Mouse (Mus musculus): ENCODE results near the gene She.

The She gene

GRCm38 (mm10) chr3:89887582-89888230 is 56.5 kb downstream of the She start:
- no peak for DNase-seq

DNA sequence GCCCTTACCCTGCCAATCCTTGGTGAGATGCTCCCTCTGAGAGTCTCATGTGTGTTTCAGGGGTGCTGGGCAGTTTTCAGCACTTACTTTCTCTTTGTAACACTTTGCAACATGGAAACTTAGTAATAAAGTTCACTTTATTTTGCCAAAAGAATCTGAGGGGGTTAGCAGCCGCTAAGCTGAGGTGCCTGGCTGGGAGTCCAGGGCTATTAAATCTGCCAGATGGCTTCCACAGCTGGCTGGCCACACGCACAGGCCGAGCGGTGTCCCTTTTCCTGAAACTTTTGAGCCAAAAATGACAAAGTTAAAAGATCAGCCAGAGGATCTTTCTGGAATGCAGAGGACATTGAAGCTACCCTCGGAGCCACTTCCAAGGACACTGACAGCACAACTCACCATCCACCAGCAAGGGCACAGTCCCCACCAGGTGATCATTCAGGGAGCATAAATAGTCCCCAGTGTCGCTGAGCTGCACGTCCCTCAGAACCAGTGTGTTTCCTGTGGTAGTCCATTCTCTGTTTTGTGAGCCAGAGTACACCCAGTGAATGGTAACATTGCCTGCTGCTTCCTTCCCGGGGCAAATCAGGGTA is 58.8 kb downstream of the She start:
- DNase-seq = no peak

- no peak for DNase-seq
Observed at GRCm38 (mm10) chr3:89891696-89892095, 60.5 kb downstream of the She start.

DNA sequence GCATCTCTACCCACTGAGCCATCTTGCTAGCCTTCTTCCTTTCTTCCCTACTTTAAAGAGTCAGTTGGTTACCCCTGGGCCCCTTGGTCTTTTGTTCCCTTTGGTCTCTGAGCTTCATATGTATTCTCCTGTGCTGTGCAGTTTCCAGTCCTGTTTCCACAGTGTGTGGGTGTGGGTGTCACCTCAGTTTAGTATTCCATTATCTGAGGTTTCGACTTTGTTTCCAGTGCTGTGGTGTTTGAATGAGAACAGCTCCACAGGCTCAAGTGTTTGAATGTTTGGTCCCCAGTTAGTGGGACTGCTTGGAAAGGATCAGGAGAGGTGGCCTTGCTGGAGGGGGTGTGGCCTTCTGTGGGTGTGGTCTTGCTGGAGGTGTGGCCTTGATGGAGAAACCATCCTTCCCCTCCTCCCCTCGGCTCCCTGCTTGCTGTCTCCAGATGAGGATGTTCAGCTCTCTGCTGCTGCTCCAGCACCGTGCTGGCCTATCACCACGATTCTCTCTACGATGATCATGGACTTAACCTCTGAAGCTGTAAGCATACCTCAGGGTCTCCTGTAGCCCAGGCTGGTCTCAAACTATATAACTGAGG is 61.4 kb downstream of the She start:
- DNase-seq = no peak

DNA sequence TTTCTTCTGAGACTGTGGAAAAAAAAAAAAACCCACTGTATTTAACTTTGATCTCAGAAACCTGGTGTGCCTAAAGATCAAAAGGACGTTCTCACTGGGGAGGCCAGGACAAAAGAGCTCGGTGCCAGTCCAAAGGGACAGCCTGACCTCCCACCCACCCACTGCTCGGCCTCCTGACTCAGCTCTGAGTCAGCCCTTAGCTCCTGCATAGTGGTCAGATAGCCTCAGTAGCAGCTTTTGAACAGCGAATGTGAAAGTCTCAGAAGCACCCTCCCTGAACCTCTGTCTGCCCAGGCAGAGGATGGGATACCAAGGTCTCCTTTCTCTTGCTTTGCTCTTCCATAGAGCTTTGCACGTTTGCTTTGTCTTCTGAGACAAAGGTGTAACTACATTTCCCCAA is 65.4 kb downstream of the She start:
- DNase-seq = no peak

DNA sequence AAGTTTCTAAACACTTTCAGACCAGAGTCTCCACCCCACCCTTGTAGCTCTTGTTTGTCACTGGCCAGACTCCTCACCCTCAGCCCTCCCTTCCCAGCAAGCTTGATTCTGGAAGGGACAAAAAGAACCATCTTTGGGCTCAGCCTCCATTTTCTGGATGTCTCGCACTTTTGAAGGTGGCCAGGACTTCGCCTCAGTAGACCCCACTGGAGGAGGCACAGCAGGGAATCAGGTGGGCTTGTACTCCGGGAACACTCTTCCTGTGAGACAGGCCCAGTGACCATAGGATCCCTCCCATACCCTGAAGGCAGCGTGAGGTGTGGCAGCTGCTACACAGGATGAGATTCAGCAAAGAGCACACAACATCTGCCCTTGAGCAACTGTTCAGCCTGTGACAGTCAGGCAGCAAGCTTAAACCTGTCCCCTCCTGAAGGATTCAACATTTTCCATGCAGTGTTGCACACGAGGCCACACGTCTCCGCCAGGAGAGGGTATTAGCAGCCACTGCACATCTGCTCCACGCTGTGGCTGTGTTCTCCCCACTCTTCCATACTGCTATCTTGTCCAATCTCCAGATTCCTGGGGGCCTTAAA is 66.1 kb downstream of the She start:
- DNase-seq = peak; percentile 42

DNA sequence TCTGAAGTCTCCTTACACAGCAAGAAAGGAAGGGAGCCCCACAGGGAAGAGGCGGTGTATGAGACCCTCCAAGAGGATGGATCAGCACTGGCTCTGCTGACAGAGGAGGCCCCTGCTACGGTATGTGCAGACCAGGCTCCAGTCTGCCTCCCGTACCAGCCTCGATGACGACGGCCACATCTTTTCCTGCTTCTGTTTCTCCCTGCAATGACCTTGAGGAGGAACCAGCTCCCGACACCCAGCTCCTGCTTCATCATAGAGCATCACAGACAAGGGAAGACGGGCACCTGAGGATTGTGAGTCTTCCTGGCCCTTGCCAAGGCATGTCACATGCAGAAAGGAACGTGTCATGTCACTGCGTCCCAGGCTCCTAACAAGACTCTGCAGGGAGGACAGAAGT is 66.8 kb downstream of the She start:
- DNase-seq = no peak

DNA sequence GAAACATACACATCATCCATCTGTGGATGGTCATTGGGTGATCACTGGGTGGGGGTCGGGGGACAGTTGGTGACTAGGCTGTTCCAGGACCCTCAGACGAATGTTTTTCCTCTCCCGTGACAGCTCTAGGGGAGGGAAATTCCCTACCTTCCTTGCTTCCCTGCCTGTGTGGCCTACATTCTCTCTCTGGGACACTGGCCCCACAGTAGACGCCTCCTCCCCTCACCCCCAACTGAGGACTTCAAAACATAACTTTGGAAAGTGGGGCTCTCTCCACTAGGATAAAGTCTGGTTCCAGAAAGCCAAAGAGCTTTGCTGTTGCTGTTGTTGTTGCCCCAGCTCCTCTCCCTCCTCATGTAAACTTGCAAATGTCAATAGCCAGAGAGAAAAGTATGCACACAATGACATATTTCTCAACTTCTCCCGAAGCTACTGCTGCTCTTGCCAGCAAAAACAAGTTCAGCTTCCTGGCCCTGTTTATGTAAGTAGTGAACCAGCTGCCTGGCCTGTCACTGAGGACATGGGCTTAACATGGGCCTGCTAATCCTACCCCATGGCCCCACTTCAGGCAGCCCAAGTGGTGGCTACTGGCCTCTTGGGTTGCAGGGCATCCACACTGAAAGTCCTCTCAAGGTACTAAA is 67.8 kb downstream of the She start:
- no peak for DNase-seq

- DNase-seq = no peak
Observed at GRCm38 (mm10) chr3:89899511-89899908, 68.3 kb downstream of the She start.

DNA sequence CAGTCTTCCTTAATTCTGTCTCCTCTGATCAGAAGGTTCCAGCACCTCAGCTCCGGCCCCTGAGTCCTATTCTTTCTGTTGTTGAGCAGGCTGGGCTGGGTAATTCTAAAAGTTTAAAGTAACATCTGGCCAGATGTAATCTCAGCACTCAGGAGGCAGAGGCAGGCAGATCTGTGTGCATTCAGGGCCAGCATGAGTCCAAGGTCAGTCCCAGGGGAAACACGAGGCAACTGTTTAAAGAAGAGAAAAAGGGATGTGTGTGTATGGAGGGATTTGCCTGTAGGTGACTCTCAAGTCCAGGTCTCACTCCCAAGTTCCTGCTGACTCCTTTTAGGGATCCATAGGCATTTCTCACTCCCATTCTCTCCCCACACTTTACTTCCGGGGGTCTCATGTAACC is 76.7 kb downstream of the She start:
- DNase-seq = no peak
